Mouse (Mus musculus): ENCODE measurements around the gene Pla2g4e.

Pla2g4e gene

GRCm38 (mm10) chr2:120122983-120123382 lies 122.2 kb downstream of the Pla2g4e start:
- DNase-seq (ENCODE audit: low spot score): no peak

- DNase-seq (ENCODE audit: low spot score): no peak
Measured at GRCm38 (mm10) chr2:120117346-120117745, 127.8 kb downstream of the Pla2g4e start.
